8 mouse cellular contexts compared by ENCODE assay signal in the genomic region with DNA sequence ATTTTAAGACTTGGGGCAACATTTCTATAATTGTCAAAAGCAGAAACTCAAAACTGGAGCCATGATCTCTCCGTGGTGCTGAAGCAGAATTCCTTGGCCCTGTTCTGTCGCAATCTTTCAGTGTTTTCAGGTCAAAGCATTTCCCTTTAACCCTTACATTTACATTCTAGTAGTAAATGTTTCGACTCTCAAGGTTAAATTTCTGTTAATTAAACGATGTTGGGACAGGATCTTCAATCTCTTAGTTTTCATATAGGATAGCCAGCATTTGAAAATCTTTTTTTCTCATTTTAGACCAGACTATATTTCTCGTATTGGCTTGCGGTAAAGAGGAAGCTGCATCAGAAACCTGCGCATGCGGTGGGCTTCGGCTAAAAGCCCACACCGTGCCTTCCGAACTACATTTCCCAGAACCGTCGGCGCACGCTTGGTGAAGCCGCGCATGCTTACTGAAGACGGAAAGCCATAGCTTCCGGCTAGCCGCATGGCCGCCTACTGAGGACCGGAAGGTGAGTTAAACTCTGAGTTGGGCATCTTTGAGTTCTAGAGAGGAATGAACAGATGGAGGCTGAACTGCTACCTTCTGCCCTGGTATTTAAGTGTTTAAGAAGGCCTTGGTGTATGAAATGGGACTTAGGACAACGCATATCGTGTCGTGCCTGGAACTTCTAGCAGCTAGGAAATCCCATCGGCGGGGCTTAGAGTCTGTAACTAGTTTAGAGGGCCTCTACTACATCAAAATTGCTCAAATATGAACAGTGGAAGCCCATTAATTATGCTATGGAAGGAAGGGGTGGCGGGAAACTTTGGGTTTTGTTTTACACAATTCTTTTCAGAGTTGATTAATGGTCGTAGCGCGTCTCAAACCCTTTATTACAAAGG. TPM values are rescaled to one million over a fixed set of nuclear protein-coding genes. Genes with fewer than 3 reads are reported as not detected.
DNase-seq lines count a peak whose midpoint lies in the region; ATAC-seq lines count a peak whose summit lies in the region.

No protein-coding gene starts in this region.

- H3K4me2 ChIP-seq in embryonic facial prominence, embryonic 11.5 days (ENCODE audit: low read depth, low read length), result peak overlapping the region; percentile 96
- H3K4me2 ChIP-seq in midbrain, embryonic 12.5 days (replicated peaks), result peak overlapping the region; percentile 92

- H3K9ac ChIP-seq in embryonic facial prominence, embryonic 11.5 days (replicated peaks; ENCODE audit: low read length), result peak overlapping the region; percentile 82
- H3K9ac ChIP-seq in midbrain, embryonic 12.5 days (replicated peaks), result peak overlapping the region; percentile 62

- peak overlapping the region; percentile 68 for H3K4me3 ChIP-seq in embryonic facial prominence, embryonic 11.5 days (ENCODE audit: low read depth, low read length)
- H3K4me3 ChIP-seq in limb, embryonic 10.5 days, result peak overlapping the region; percentile 74
- H3K4me3 ChIP-seq in midbrain, embryonic 12.5 days, result peak overlapping the region; percentile 60

- no peak overlapping the region; the same call in 1 of the 2 replicates for H3K27ac ChIP-seq in embryonic facial prominence, embryonic 11.5 days (replicated peaks; ENCODE audit: low read depth, low read length)
- peak overlapping the region; percentile 89 for H3K27ac ChIP-seq in limb, embryonic 10.5 days
- H3K27ac ChIP-seq in midbrain, embryonic 12.5 days (replicated peaks), result peak overlapping the region; percentile 77

- ATAC-seq in embryonic facial prominence, embryonic 11.5 days (replicated peaks; ENCODE audit: insufficient number of reproducible peaks, low FRiP score, low TSS enrichment, low read depth), result peak; percentile 90
- ATAC-seq in midbrain, embryonic 12.5 days (ENCODE audit: low FRiP score, low read depth), result peak; percentile 88

- H3K27me3 ChIP-seq in embryonic facial prominence, embryonic 11.5 days (ENCODE audit: control insufficient read depth, insufficient read depth, low read length), result no peaks in the 10 kb centered on the region
- H3K27me3 ChIP-seq in limb, embryonic 10.5 days (ENCODE audit: low read depth, poor library complexity, severe bottlenecking), result peaks cover 11% of the 10 kb centered on the region; the same call in 1 of the 2 replicates
- H3K27me3 ChIP-seq in midbrain, embryonic 12.5 days, result peaks cover 23% of the 10 kb centered on the region

- H3K9me3 ChIP-seq in embryonic facial prominence, embryonic 11.5 days (replicated peaks; ENCODE audit: control insufficient read depth, low read length), result no peaks in the 10 kb centered on the region
- H3K9me3 ChIP-seq in limb, embryonic 10.5 days (replicated peaks), result no peaks in the 10 kb centered on the region
- H3K9me3 ChIP-seq in midbrain, embryonic 12.5 days, result no peaks in the 10 kb centered on the region

- DNase-seq in 3T3-L1 (ENCODE audit: low read depth, low spot score), result peak; percentile 86
- peak; percentile 71 for DNase-seq in adrenal gland, postnatal 25 days
- DNase-seq in embryonic facial prominence, embryonic 11.5 days (ENCODE audit: low spot score), result peak; percentile 98
- DNase-seq in heart, adult 18-20 months, result peak; percentile 83 to 84
- peak; percentile 79 for DNase-seq in kidney, adult 18-20 months
- DNase-seq in limb, embryonic 10.5 days (ENCODE audit: low spot score), result peak; percentile 91
- DNase-seq in skeletal muscle tissue, adult 2 months (ENCODE audit: low read depth, low spot score), result peak; percentile 55

- no peaks in the 10 kb centered on the region for H3K36me3 ChIP-seq in embryonic facial prominence, embryonic 11.5 days (replicated peaks; ENCODE audit: control insufficient read depth, insufficient read depth, low read depth, low read length)
- H3K36me3 ChIP-seq in limb, embryonic 10.5 days, result peaks cover 33% of the 10 kb centered on the region
- peaks cover 13% of the 10 kb centered on the region for H3K36me3 ChIP-seq in midbrain, embryonic 12.5 days

- no peaks in the 10 kb centered on the region; the same call in 1 of the 2 replicates for H3K4me1 ChIP-seq in embryonic facial prominence, embryonic 11.5 days (ENCODE audit: control insufficient read depth, insufficient read depth, low read length)
- peaks cover 19% of the 10 kb centered on the region for H3K4me1 ChIP-seq in limb, embryonic 10.5 days
- H3K4me1 ChIP-seq in midbrain, embryonic 12.5 days, result peaks cover 22% of the 10 kb centered on the region

- 2% methylated on average over 31 of the region's 31 CpGs for WGBS in embryonic facial prominence, embryonic 11.5 days
- 2% methylated on average over 31 of the region's 31 CpGs for WGBS in limb, embryonic 10.5 days
- 2% methylated on average over 31 of the region's 31 CpGs for WGBS in midbrain, embryonic 12.5 days

RNA-seq across cellular contexts. Expression of gene Pus3, which starts 0.9 kb away (rescaled TPM):
- 12.8 and 13.5 TPM in 2 replicates for total RNA-seq in adrenal gland, postnatal 25 days (2021)
- polyA plus RNA-seq in embryonic facial prominence, embryonic 11.5 days (2014; fragmentation: Nextera tagmentation; extraction: Ambion mirVana), result 26.3 and 28.5 TPM in 2 replicates
- 1 to 10 TPM; 6.1 to 6.8 TPM for total RNA-seq in heart, adult 18-20 months (2021)
- polyA plus RNA-seq in limb, embryonic 10.5 days (2016; fragmentation: Nextera tagmentation; extraction: Ambion mirVana), result 21.2 and 22.3 TPM in 2 replicates
- 17.0 and 17.1 TPM in 2 replicates for polyA plus RNA-seq in midbrain, embryonic 12.5 days (2016; fragmentation: Nextera tagmentation; extraction: Ambion mirVana)

RNA-seq across cellular contexts. Expression of gene Ddx25, which starts 0.9 kb away (rescaled TPM):
- 0.52 and 0.73 TPM in 2 replicates for total RNA-seq in adrenal gland, postnatal 25 days (2021)
- polyA plus RNA-seq in embryonic facial prominence, embryonic 11.5 days (2014; fragmentation: Nextera tagmentation; extraction: Ambion mirVana), result 6.6 and 6.7 TPM in 2 replicates
- not detected for total RNA-seq in heart, adult 18-20 months (2021)
- 4.9 and 6.0 TPM in 2 replicates for polyA plus RNA-seq in limb, embryonic 10.5 days (2016; fragmentation: Nextera tagmentation; extraction: Ambion mirVana)
- polyA plus RNA-seq in midbrain, embryonic 12.5 days (2016; fragmentation: Nextera tagmentation; extraction: Ambion mirVana), result 10.6 and 11.0 TPM in 2 replicates

RNA-seq across cellular contexts. Expression of gene Pate2, which starts 10.8 kb away (rescaled TPM):
- total RNA-seq in adrenal gland, postnatal 25 days (2021), result 0.52 TPM in 1 of 2 replicates, not detected in the other
- polyA plus RNA-seq in embryonic facial prominence, embryonic 11.5 days (2014; fragmentation: Nextera tagmentation; extraction: Ambion mirVana), result 0.49 and 0.74 TPM in 2 replicates
- not detected for total RNA-seq in heart, adult 18-20 months (2021)
- polyA plus RNA-seq in limb, embryonic 10.5 days (2016; fragmentation: Nextera tagmentation; extraction: Ambion mirVana), result 1.2 and 1.4 TPM in 2 replicates
- 1.7 and 2.4 TPM in 2 replicates for polyA plus RNA-seq in midbrain, embryonic 12.5 days (2016; fragmentation: Nextera tagmentation; extraction: Ambion mirVana)

RNA-seq across cellular contexts. Expression of gene Hyls1, which starts 10.9 kb away (rescaled TPM):
- total RNA-seq in adrenal gland, postnatal 25 days (2021), result 4.5 and 5.4 TPM in 2 replicates
- 30.2 and 32.3 TPM in 2 replicates for polyA plus RNA-seq in embryonic facial prominence, embryonic 11.5 days (2014; fragmentation: Nextera tagmentation; extraction: Ambion mirVana)
- 1 to 10 TPM; 1.6 to 2.2 TPM for total RNA-seq in heart, adult 18-20 months (2021)
- polyA plus RNA-seq in limb, embryonic 10.5 days (2016; fragmentation: Nextera tagmentation; extraction: Ambion mirVana), result 19.5 and 22.4 TPM in 2 replicates
- polyA plus RNA-seq in midbrain, embryonic 12.5 days (2016; fragmentation: Nextera tagmentation; extraction: Ambion mirVana), result 26.8 and 27.7 TPM in 2 replicates

RNA-seq across cellular contexts. Expression of gene Gm1113, which starts 41.2 kb away (rescaled TPM):
- total RNA-seq in adrenal gland, postnatal 25 days (2021), result not detected in 2 replicates
- polyA plus RNA-seq in embryonic facial prominence, embryonic 11.5 days (2014; fragmentation: Nextera tagmentation; extraction: Ambion mirVana), result not detected in 2 replicates
- not detected for total RNA-seq in heart, adult 18-20 months (2021)
- polyA plus RNA-seq in limb, embryonic 10.5 days (2016; fragmentation: Nextera tagmentation; extraction: Ambion mirVana), result not detected in 2 replicates
- polyA plus RNA-seq in midbrain, embryonic 12.5 days (2016; fragmentation: Nextera tagmentation; extraction: Ambion mirVana), result not detected in 2 replicates
